Mouse (Mus musculus) brain, embryonic 14.5 days (tissue): ENCODE measurements at regions not wholly inside any gene's neighbourhood (a gene's known extent, or its start where the extent isn't known, plus 50 kb on each side); places are given as distances from the start of the nearest gene placed in this dataset.

ENCODE experiments used
- CTCF ChIP-seq: fragments of 200-500 bp; IDR thresholded peaks from 2 replicates; pipeline ENCODE4 v1.5.1; 2012; ENCODE audit warnings: inconsistent platforms, mild to moderate bottlenecking, moderate library complexity, borderline replicate concordance; ENCODE audit not compliant: insufficient read depth, insufficient read length; ENCODE audit errors: extremely low read depth
- POLR2A ChIP-seq: fragments of 200-500 bp; IDR thresholded peaks from 2 replicates; pipeline ENCODE4 v1.6.1; 2012; ENCODE audit warnings: mild to moderate bottlenecking, inconsistent platforms, borderline replicate concordance; ENCODE audit not compliant: poor library complexity, insufficient read depth, insufficient read length, severe bottlenecking; ENCODE audit errors: extremely low read depth

GRCm38 (mm10) chr7:125034196-125034595 lies 410.3 kb upstream of the Kdm8 start:
- no peak for TF ChIP-seq CTCF
- no peak for TF ChIP-seq POLR2A
